Mouse (Mus musculus): ENCODE measurements around the gene Fam81a. TPM values are rescaled to one million over a fixed set of nuclear protein-coding genes. Genes with fewer than 3 reads are reported as not detected.

Gene Fam81a
- polyA plus RNA-seq, 1 experiment from 2014 or later: 4.9 TPM

- peak overlapping the region; percentile 94 for H3K4me2 ChIP-seq
- peak; percentile 91 for ATAC-seq (ENCODE audit: low FRiP score)
- H3K27ac ChIP-seq: no peak overlapping the region
- peak overlapping the region; percentile 65 for H3K9ac ChIP-seq
- no peaks in the 10 kb centered on the region for H3K9me3 ChIP-seq
- peaks cover 60% of the 10 kb centered on the region for H3K27me3 ChIP-seq
- peaks cover 27% of the 10 kb centered on the region for H3K4me1 ChIP-seq
- H3K36me3 ChIP-seq (replicated peaks): no peaks in the 10 kb centered on the region
- peak overlapping the region; percentile 74 for H3K4me3 ChIP-seq (replicated peaks)
- WGBS: under 1% methylated on average over 86 of the region's 87 CpGs
Measured at GRCm38 (mm10) chr9:70140871-70141796, 1.2 kb downstream of the Fam81a start.

GRCm38 (mm10) chr9:70140340-70140739, 2.0 kb downstream of the Fam81a start:
- Histone ChIP-seq H3K27ac (no peak overlapping the region), H3K9me3 (no peaks in the 10 kb centered on the region), H3K9ac (peak overlapping the region; percentile 65; the same call in 1 of the 2 replicates), H3K36me3 (replicated peaks) (no peaks in the 10 kb centered on the region), H3K27me3 (peaks cover 60% of the 10 kb centered on the region), H3K4me2 (peak overlapping the region; percentile 94), H3K4me3 (replicated peaks) (peak overlapping the region; percentile 74), H3K4me1 (peaks cover 27% of the 10 kb centered on the region)
- 52% methylated on average over 4 of the region's 4 CpGs for WGBS
- no peak for ATAC-seq (ENCODE audit: low FRiP score)

- H3K4me1 ChIP-seq: peaks cover 27% of the 10 kb centered on the region
- H3K36me3 ChIP-seq (replicated peaks): no peaks in the 10 kb centered on the region
- no peaks in the 10 kb centered on the region for H3K9me3 ChIP-seq
- no peak for ATAC-seq (ENCODE audit: low FRiP score)
- H3K4me3 ChIP-seq (replicated peaks): no peak overlapping the region
- H3K27ac ChIP-seq: no peak overlapping the region
- peaks cover 60% of the 10 kb centered on the region for H3K27me3 ChIP-seq
- WGBS: 56% methylated on average over 7 of the region's 7 CpGs
- no peak overlapping the region for H3K9ac ChIP-seq
- H3K4me2 ChIP-seq: no peak overlapping the region
Measured at GRCm38 (mm10) chr9:70139331-70139885, 3.0 kb downstream of the Fam81a start.

GRCm38 (mm10) chr9:70138511-70138910, 3.8 kb downstream of the Fam81a start:
- Histone ChIP-seq H3K4me2 (no peak overlapping the region), H3K9me3 (no peaks in the 10 kb centered on the region), H3K27ac (no peak overlapping the region), H3K9ac (no peak overlapping the region), H3K4me3 (replicated peaks) (no peak overlapping the region), H3K4me1 (peaks cover 27% of the 10 kb centered on the region), H3K27me3 (peaks cover 58% of the 10 kb centered on the region), H3K36me3 (replicated peaks) (no peaks in the 10 kb centered on the region)
- WGBS: 43% methylated on average over 7 of the region's 7 CpGs
- ATAC-seq (ENCODE audit: low FRiP score): no peak

- WGBS: 72% methylated on average over 5 of the region's 5 CpGs
- peaks cover 27% of the 10 kb centered on the region for H3K4me1 ChIP-seq
- H3K36me3 ChIP-seq (replicated peaks): no peaks in the 10 kb centered on the region
Measured at GRCm38 (mm10) chr9:70137991-70138390, 4.4 kb downstream of the Fam81a start.

GRCm38 (mm10) chr9:70135186-70135585, 7.2 kb downstream of the Fam81a start:
- ATAC-seq (ENCODE audit: low FRiP score): no peak
- Histone ChIP-seq H3K27ac (no peak overlapping the region), H3K36me3 (replicated peaks) (no peaks in the 10 kb centered on the region), H3K27me3 (peaks cover 26% of the 10 kb centered on the region), H3K9ac (no peak overlapping the region), H3K9me3 (no peaks in the 10 kb centered on the region), H3K4me1 (peaks cover 10% of the 10 kb centered on the region; the same call in 1 of the 2 replicates), H3K4me3 (replicated peaks) (no peak overlapping the region), H3K4me2 (no peak overlapping the region)
- 87% methylated on average over 1 of the region's 1 CpGs for WGBS

More at GRCm38 (mm10) chr9:70137991-70138390, 4.4 kb downstream of the Fam81a start:
- Histone ChIP-seq H3K9ac (no peak overlapping the region), H3K4me2 (no peak overlapping the region), H3K9me3 (no peaks in the 10 kb centered on the region), H3K27me3 (peaks cover 52% of the 10 kb centered on the region), H3K27ac (no peak overlapping the region), H3K4me3 (replicated peaks) (no peak overlapping the region)
- no peak for ATAC-seq (ENCODE audit: low FRiP score)

- Histone ChIP-seq H3K9me3 (no peaks in the 10 kb centered on the region), H3K4me2 (no peak overlapping the region), H3K36me3 (replicated peaks) (no peaks in the 10 kb centered on the region), H3K27ac (no peak overlapping the region), H3K4me1 (peaks cover 8% of the 10 kb centered on the region; the same call in 1 of the 2 replicates), H3K4me3 (replicated peaks) (no peak overlapping the region), H3K27me3 (peaks cover 21% of the 10 kb centered on the region; the same call in 1 of the 2 replicates), H3K9ac (no peak overlapping the region)
- ATAC-seq (ENCODE audit: low FRiP score): no peak
- WGBS: 74% methylated on average over 5 of the region's 5 CpGs
Measured at GRCm38 (mm10) chr9:70134716-70135115, 7.6 kb downstream of the Fam81a start.

GRCm38 (mm10) chr9:70134215-70134614, 8.1 kb downstream of the Fam81a start:
- ATAC-seq (ENCODE audit: low FRiP score): no peak
- Histone ChIP-seq H3K36me3 (replicated peaks) (no peaks in the 10 kb centered on the region), H3K9me3 (no peaks in the 10 kb centered on the region), H3K27ac (no peak overlapping the region), H3K4me1 (peaks cover 8% of the 10 kb centered on the region; the same call in 1 of the 2 replicates), H3K4me2 (no peak overlapping the region), H3K9ac (no peak overlapping the region), H3K4me3 (replicated peaks) (no peak overlapping the region), H3K27me3 (peaks cover 16% of the 10 kb centered on the region; the same call in 1 of the 2 replicates)
- WGBS: 91% methylated on average over 9 of the region's 9 CpGs

GRCm38 (mm10) chr9:70130786-70131185, 11.6 kb downstream of the Fam81a start:
- ATAC-seq (ENCODE audit: low FRiP score): no peak
- H3K27me3 ChIP-seq: no peaks in the 10 kb centered on the region
- no peak overlapping the region for H3K4me2 ChIP-seq
- H3K27ac ChIP-seq: no peak overlapping the region
- H3K9ac ChIP-seq: no peak overlapping the region
- H3K36me3 ChIP-seq (replicated peaks): no peaks in the 10 kb centered on the region
- H3K4me3 ChIP-seq (replicated peaks): no peak overlapping the region
- H3K9me3 ChIP-seq: no peaks in the 10 kb centered on the region
- H3K4me1 ChIP-seq: no peaks in the 10 kb centered on the region
- WGBS: 88% methylated on average over 5 of the region's 5 CpGs

GRCm38 (mm10) chr9:70111869-70112286, 30.5 kb downstream of the Fam81a start:
- H3K9ac ChIP-seq: peak overlapping the region; percentile 45
- H3K9me3 ChIP-seq: no peaks in the 10 kb centered on the region
- H3K4me2 ChIP-seq: peak overlapping the region; percentile 51
- peak overlapping the region; percentile 29 for H3K4me3 ChIP-seq (replicated peaks)
- H3K4me1 ChIP-seq: peaks cover 13% of the 10 kb centered on the region
- no peaks in the 10 kb centered on the region for H3K27me3 ChIP-seq
- no peak overlapping the region for H3K27ac ChIP-seq
- no peaks in the 10 kb centered on the region for H3K36me3 ChIP-seq (replicated peaks)
- WGBS: 2% methylated on average over 9 of the region's 10 CpGs
- peak; percentile 85 for ATAC-seq (ENCODE audit: low FRiP score)

- Histone ChIP-seq H3K9ac (no peak overlapping the region), H3K4me3 (replicated peaks) (no peak overlapping the region), H3K4me1 (peaks cover 13% of the 10 kb centered on the region), H3K27ac (no peak overlapping the region), H3K36me3 (replicated peaks) (no peaks in the 10 kb centered on the region), H3K9me3 (no peaks in the 10 kb centered on the region), H3K4me2 (no peak overlapping the region), H3K27me3 (no peaks in the 10 kb centered on the region)
- no peak for ATAC-seq (ENCODE audit: low FRiP score)
- 56% methylated on average over 7 of the region's 7 CpGs for WGBS
Measured at GRCm38 (mm10) chr9:70110871-70111270, 31.5 kb downstream of the Fam81a start.

- no peak overlapping the region for H3K4me2 ChIP-seq
- peaks cover 13% of the 10 kb centered on the region for H3K4me1 ChIP-seq
- H3K27ac ChIP-seq: no peak overlapping the region
- no peaks in the 10 kb centered on the region for H3K36me3 ChIP-seq (replicated peaks)
- WGBS: 5% methylated on average over 3 of the region's 3 CpGs
- no peaks in the 10 kb centered on the region for H3K9me3 ChIP-seq
- ATAC-seq (ENCODE audit: low FRiP score): peak; percentile 71; the same call in 1 of the 2 replicates
- no peaks in the 10 kb centered on the region for H3K27me3 ChIP-seq
- no peak overlapping the region for H3K4me3 ChIP-seq (replicated peaks)
- no peak overlapping the region for H3K9ac ChIP-seq
Measured at GRCm38 (mm10) chr9:70109279-70109678, 33.1 kb downstream of the Fam81a start.
